Mouse (Mus musculus) cortical plate, adult 2 months (tissue): Measurements from ENCODE around the gene Foxd4.

Source experiments
- CTCF ChIP-seq: fragments of 200-500 bp; IDR thresholded peaks from 2 replicates; pipeline ENCODE4 v1.5.1; 2011; ENCODE audit warnings: mild to moderate bottlenecking, control low read depth, low read length; ENCODE audit not compliant: insufficient read depth; ENCODE audit errors: extremely low read depth
- POLR2A ChIP-seq: fragments of 200-500 bp; IDR thresholded peaks from 2 replicates; pipeline ENCODE4 v1.6.1; 2011; ENCODE audit warnings: mild to moderate bottlenecking, low read length, control low read depth; ENCODE audit not compliant: insufficient read depth; ENCODE audit errors: extremely low read depth

DNA sequence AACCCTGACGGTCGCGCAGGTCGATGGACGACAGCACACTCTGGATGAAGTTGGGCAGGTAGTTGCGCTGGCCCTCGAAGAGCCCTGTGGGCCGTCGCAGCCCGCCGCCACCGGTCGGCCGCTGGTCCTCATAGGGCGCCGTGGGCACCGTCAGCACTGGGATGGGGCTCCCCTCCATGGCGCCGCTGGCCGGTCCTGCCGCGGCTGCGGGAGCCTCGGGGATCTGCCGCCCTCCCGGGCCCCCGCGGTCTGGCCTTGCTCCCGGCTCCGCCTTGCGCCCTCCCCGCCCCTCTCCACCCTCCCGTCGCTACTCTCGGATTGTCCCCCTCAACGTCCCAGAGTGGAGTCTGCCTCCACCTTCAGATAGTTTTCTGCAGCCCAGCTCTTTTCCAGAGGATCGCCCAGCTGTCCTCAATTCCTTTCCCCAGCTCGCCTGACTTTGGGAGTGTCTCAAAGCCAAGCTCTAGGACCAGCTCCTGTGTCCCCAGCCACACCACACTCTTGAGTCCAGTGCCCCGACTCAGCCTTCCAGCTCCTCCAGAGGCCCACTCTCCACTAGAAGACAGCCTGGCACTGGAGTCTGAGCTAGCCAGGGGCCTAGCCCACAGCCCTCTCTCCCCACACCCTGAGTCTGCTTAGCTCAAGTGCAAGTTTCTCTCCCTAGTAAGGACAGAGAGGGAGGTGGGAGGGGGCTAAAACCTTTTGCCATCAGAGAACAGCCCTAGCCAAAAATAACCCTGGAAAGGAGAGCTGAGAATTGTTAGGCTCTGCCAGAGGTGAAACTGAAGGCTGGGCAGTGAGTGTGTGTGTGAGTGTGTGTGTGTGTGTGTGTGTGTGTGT lies 39.2 kb downstream of the Foxd4 start, which contains the start of gene Pgm5:
- TF ChIP-seq CTCF = no peak
- TF ChIP-seq POLR2A = no peak
